Mouse (Mus musculus): ENCODE data around the gene Utp3. TPM values are rescaled to one million over a fixed set of nuclear protein-coding genes. Genes with fewer than 3 reads are reported as not detected.

Utp3 gene
- polyA plus RNA-seq (2021; fragmentation: Nextera tagmentation): 34.4 and 37.1 TPM in 2 replicates
- long read RNA-seq, experiment 1, transcript Utp3-201 (1 exons, 1,629 nt): major isoform, 53 of 53 reads
- long read RNA-seq, experiment 1, partial matches to known transcripts: 0 of 53 reads
- long read RNA-seq, experiment 1, other reads (novel, unspliced or antisense): 0 of 53 reads
- long read RNA-seq, experiment 2, transcript Utp3-201 (1 exons, 1,629 nt): major isoform, 114 of 114 reads
- long read RNA-seq, experiment 2, partial matches to known transcripts: 0 of 114 reads
- long read RNA-seq, experiment 2, other reads (novel, unspliced or antisense): 0 of 114 reads

DNA sequence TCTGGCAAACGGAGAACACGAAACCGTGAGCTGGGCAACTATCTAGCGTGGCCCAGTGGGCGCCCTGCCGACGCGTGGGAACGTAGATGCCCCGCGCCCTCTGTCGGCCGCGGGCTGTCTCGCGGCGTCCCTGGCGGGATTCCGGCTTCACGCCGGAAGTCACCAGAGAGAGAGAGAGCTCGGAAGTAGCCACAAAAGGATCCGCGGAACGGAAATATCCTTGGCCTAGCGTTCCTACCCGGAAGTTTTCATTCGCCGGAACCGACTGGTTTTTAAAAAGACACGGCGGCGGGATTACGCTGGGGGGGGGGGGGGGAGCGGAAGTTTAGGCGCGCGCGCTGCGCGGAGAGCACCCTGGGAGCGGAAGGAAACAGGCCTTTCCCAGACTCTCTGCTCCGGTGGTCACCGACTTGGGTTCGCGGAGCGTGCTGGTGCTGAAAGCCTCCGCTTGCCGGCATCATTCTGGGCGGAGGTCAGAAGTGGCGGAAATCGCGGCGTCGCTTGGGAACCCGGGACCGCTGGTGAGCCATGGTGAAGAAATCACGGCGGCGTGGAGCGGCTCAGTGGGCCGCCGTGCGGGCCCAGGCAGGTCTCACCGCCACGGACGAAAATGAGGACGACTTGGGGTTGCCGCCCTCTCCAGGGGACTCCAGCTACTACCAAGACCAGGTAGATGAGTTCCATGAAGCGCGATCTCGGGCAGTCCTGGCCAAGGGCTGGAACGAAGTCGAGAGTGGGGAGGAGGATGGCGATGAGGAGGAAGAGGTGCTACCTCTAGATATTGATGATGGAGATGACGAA lies at the start of gene Utp3:
TSS of gene Utp3 (plus strand) at position 377 of the 801 bp plus-strand sequence.

DNA sequence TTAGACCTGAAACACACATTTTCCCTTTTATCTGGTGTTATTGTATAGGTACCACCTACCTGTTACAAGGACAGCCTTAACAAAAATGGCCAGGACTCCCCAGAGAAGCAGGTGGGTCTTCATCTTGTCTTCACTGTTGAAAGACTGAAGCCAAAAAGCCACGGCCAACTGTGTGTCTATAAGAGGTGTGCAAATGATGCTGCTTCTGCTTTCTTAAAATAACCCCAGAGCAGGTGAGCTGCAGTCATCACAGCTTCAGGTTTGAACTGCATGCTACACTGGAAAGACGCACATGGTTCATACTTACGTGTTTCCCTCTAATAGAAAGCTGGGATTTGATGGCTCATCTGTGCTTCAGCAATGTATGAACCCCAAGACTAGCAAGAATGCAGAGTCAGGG lies 26.6 kb upstream of the Utp3 start, which contains the start of gene Jchain:
TSS of gene Jchain (minus strand) at position 235 of the 400 bp plus-strand sequence.

DNA sequence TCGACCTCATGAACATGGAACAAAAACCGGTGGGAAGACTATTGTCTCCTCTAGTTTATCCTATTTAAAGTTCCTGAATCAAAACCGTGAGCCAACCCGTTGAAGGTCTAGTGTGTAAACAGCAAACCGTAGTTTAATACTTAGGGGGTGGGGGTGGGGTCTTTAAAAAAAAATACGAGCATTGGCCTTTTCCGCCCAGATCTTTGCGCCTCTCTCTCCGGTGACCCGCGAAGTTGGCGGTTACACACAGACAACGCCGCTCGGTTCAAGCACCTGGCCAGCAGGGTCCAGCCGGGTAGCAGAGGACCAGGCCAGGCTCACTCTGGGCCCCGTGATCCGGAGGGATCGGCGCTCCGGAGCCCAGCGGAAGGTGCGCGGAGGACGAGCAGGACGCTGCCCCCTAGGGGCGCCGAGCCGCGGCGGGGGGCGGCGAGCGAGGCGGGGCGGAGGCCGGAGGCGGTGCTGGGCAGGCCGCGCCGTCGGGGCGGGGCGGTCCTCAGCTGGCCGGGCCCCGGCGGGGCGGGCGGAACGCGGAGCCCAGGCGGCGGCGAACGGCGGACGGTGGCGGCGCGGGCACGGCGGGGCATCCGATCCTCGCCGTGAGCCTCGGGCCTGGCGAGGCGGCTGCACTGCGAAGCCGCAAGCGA lies 10.4 kb downstream of the Utp3 start, which contains the start of gene Rufy3:
TSS of gene Rufy3 (plus strand) at position 540 of the 647 bp plus-strand sequence.

Other genes starting within 250 kb of the Utp3 start
- gene Prol1, start 237.2 kb upstream of the Utp3 start, polyA plus RNA-seq (2021; fragmentation: Nextera tagmentation): not detected in 2 replicates
- not detected in 2 replicates for gene Amtn, start 178.4 kb upstream of the Utp3 start, polyA plus RNA-seq (2021; fragmentation: Nextera tagmentation)
- gene Ambn, start 98.5 kb upstream of the Utp3 start, polyA plus RNA-seq (2021; fragmentation: Nextera tagmentation): not detected in 2 replicates
- not detected in 2 replicates for gene Enam, start 66.5 kb upstream of the Utp3 start, polyA plus RNA-seq (2021; fragmentation: Nextera tagmentation)
- gene Jchain, start 26.6 kb upstream of the Utp3 start, polyA plus RNA-seq (2021; fragmentation: Nextera tagmentation): 0.14 and 0.16 TPM in 2 replicates
- gene Rufy3, start 10.6 kb downstream of the Utp3 start, polyA plus RNA-seq (2021; fragmentation: Nextera tagmentation): 58.8 and 59.6 TPM in 2 replicates
- gene Grsf1, start 121.7 kb downstream of the Utp3 start, polyA plus RNA-seq (2021; fragmentation: Nextera tagmentation): 50.1 and 52.7 TPM in 2 replicates
- 3.7 and 4.1 TPM in 2 replicates for gene Mob1b, start 166.4 kb downstream of the Utp3 start, polyA plus RNA-seq (2021; fragmentation: Nextera tagmentation)
- gene Dck, start 210.5 kb downstream of the Utp3 start, polyA plus RNA-seq (2021; fragmentation: Nextera tagmentation): 13.8 and 16.2 TPM in 2 replicates